Mouse (Mus musculus) erythroblast, embryonic 14.5 days (primary cell): ENCODE measurements around the gene Prkcb.

Experiments
- GATA1 ChIP-seq: IDR thresholded peaks from 2 replicates; pipeline ENCODE4 v1.6.1; 2012; ENCODE audit warnings: low read length, inconsistent platforms, mixed read lengths
- TAL1 ChIP-seq: IDR thresholded peaks from 3 replicates; pipeline ENCODE4 v1.6.1; 2012; ENCODE audit warnings: low read length, inconsistent platforms, mixed read lengths

GRCm38 (mm10) chr7:122435561-122435960 lies 147.0 kb downstream of the Prkcb start:
- no peak for TF ChIP-seq TAL1
- no peak for TF ChIP-seq GATA1
